Mouse (Mus musculus) kidney, adult 9 months (tissue): ENCODE measurements around the gene Atoh8.

Experiments
- DNase-seq: peaks from one replicate; pipeline ENCODE4 v3.0.0; 2022

Gene Atoh8

DNA sequence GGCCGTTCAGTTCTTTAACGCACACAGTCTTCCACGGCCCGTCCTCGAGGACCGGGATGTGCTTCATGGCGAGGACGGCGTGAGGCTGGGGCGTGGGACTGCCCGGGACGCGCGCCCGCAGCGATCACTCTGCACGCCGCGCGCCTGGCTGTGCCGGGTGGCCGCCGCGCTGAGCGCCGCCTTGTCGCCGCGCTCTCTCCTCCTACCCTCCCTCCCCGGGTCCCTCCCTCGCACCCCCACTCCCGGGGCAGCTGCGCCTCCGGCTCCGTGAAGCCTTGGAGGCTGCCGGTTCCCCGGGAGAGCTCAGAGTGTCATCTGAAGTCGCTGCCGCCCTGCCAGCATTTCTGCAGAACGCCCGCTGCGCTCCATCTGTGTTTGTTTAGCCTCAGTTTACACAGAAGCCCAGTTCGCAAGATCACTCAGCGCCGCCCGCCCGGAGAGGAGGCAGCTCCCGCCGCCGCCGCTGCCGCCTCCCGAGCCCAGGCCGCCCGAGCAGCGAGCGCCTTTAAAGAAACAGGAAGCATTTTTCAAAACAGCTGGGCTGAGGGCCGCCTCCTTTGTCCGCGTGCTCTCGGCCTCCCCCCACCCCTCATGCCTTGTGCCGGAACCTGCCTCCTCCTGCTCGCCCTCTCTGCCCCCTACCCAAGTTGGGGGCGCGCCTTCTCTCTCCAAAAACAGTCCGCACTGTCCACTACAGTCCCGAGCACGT lies at the start of gene Atoh8:
TSS of gene Atoh8 (minus strand) at position 480 of the 709 bp plus-strand sequence.
- DNase-seq = peak; percentile 43

DNA sequence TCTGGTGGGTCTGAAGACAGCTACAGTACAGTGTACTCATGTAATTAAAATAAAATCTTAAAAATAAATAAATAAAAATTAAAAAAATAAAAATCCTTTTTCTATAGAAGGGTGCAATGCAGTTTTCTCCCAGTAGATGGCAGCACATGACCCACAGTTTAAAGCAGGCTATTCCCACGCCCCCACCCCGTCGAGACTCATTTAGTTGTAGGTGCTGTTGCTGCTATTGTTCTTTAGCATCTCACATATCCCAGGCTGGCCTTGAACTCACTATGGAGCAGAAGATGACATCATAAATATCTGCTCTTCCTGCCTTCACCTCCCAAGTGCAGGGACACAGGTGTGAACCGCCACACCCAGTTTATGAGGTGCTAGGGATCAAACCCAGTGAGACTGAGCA lies 48.5 kb upstream of the Atoh8 start:
- peak; percentile 54 for DNase-seq

DNA sequence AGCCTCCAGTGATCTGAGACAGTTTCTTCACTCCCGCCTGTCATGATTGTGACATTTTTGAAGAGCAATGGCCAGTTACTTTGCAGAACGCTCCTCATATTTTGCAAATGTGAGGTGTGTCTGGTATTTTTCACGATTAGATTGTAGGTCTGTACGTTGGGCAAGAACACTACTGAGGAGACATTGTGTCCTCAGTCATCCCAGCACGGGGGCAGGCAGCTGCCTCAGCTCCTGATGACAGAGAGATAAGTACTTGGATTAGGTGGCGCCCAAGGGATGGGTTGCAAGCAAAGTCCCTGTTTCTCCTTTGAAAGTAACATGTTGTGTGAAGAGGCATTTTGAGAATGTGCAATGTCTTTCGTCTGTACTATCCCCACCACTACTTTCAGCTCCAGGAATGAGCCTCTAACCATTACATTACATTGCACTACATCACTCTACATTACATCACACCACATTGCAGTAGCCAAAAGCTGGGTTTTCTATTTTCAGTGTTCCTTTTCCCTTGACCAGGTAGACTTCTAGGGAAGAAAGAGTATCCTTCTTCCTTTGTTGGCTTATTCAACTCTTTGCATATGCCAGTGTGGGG lies 45.1 kb upstream of the Atoh8 start:
- no peak for DNase-seq

DNA sequence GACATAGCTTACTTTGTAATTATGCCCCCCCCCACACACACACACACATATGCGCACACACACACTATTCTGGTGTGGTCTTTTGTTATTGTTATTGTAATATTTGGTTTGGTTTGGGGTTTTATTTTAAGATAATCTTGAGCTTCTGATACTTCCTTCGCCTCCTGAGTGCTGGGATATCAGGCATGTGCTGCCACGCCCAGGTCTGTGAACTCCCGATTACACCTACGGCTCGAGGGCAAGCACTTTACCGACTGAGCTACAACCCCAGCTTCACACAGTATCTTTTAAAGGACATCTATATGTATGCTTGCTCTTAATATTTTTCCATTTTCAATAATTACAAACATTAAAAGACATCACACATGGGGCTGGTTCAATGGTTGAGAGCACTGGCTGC lies 44.1 kb upstream of the Atoh8 start:
- no peak for DNase-seq

DNA sequence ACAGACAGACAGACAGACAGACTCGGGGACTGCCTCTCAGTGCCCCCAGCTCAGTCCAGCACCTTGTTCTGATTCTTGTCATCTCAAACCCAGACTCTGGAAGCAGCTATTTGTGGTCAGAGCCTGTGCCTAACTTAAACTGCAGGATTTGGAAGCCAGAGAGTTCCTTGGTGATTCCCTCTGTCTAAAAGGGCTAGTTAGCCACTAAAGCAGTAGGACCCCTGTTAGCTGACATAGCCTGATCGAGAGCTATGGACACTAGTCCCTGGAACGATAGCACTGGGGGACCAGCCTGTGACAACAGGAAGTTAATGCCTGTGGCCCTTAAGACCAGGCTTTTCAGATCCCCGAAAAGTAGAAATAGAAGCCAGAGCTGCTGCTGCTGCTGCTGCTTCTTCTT lies 43.5 kb upstream of the Atoh8 start:
- no peak for DNase-seq

GRCm38 (mm10) chr6:72277508-72278166 lies 42.3 kb upstream of the Atoh8 start:
- DNase-seq = peak; percentile 57

DNA sequence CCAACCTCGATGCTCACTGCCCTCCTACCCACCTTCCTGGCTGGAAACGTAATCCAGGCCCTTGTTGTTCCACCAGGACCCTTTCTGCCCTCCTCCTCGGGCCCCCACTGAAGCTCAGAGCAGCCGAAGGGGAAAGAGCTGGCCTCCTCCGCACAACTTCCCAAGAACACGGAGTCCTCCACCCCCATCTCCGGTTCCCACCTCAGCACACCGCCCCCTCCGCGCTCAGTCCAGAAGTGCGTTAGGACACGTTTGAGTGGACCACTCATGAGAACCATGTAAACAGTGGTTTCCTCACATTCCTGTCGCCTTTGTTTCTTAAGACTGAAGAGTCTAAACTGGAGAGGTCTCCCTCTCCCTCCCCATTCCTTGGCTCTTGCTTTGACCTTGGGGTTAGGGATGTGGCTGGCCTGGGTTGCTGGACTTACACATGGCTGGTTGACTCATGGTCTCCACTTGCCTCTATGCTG lies 41.6 kb upstream of the Atoh8 start:
- no peak for DNase-seq

- DNase-seq = no peak
Observed at GRCm38 (mm10) chr6:72276141-72276540, 40.8 kb upstream of the Atoh8 start.

GRCm38 (mm10) chr6:72275527-72275926 lies 40.1 kb upstream of the Atoh8 start:
- DNase-seq = no peak

DNA sequence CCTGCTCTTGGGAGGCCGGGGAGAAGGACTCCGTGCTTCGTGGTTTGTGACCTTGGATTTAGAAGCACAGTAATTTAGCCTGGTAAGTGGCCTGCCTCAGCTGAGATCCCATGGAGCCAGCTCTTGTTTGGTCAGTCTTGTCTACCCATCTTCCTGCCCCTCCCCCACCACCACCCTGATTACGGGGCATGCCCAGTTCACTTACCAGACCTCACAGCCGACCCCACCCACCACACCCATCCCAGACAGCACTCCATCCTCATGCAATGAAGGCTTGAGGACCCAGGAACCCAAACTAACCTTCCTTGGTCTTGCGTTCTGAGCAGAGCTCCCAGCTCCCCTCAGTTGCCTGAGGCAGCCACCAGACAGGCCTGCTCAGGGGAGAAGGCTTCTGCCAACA lies 37.8 kb upstream of the Atoh8 start:
- DNase-seq = no peak

- no peak for DNase-seq
Observed at GRCm38 (mm10) chr6:72272161-72272696, 36.9 kb upstream of the Atoh8 start.

GRCm38 (mm10) chr6:72270952-72271519 lies 35.7 kb upstream of the Atoh8 start:
- no peak for DNase-seq

DNA sequence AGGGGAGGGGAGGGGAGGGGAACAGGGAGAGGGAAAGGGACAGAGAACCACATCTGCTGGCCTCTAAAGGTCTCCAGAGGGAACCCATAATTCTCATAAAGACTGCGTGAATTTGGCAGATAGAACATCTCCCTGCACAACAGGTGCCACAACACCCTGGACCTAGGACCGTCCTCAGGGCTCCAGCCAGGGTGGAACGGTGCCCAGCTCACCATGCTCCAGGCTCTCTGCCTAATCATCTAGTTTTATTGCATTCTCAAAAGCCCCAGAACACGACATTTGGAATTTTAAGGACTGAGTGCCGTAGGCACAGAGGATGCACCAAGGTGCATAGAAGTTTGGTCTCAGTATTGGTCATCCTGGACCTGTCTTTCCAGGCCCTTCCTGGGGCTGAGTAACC lies 34.9 kb upstream of the Atoh8 start:
- no peak for DNase-seq

DNA sequence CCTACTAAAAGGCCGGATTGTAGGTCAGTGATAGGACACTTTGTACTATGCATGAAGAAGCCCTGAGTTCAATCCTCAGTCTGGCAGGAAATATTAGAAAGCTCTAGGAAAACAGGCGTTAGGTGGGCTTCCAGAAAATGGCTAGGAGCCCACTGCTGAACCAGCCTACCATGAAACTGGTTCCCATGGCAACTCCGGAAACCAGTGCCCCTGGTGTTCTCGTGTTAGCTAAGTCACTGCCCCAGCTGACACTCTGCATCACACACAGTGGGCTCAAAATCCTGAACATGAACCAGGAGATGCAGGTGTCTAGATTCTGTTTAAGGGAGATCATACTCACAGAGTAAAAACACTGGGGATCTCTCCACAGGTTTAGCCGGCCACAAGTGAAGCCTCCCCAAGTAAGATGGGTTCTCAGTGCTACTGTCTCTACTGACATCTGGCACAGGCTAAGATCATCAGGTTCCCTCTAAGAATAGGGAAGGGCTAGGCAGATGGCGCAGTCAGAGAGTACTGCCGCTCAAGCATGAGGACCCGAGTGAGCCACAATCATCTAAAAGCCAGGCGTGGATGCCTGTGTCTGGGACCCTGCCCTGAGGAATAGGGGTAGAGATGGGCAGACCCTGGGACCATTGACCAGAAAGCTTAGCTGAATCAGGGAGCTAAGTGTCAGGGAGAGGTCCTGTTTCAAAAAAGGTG lies 32.9 kb upstream of the Atoh8 start:
- DNase-seq = no peak

DNA sequence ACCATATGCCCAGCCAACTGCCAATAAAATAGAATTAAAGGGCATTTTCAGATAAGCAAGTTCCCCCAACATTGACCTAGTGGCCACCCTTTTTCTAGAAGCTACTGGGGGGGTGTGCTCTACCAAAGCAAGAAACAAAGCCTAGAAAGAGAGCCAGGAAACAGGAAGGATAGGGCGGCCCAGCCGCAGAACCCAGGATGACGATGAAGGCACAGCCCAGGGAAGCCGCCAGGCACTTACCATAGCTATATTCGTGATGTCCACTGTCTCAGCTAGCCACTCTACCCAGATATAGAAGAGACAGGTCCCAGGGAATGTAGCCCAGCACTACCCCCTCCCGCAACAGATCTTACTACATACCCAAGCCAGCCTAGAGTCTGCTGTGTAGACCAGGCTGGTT lies 30.3 kb upstream of the Atoh8 start:
- DNase-seq = peak; percentile 32

DNA sequence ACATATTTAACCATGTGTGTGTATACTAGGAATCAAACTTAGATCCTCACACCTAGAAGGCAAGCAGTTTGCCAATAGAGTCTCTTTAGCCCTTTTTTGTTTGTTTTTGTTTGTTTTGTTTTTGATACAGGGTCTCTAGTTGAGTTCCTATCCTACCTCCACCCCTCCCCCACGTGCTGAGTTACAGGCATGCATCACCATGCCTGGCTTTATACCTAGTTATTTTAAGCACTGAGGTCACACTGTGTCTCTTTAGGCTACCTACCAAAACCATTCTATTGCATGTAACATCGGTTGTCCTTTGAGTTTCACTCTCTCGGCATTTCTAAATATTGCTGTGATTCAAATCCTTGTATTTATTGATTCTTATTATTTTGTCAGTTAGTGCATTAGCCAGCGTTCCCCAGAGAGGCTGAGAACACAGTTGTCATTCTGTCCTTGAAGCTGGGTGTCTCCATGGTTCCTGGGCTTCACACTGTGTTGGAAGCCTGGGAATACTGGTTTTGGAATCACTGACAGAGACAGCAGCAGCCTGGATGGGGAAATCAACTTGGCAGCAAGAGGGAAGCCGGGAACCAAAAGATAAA lies 28.4 kb upstream of the Atoh8 start:
- no peak for DNase-seq

- no peak for DNase-seq
Observed at GRCm38 (mm10) chr6:72261683-72262320, 26.4 kb upstream of the Atoh8 start.

GRCm38 (mm10) chr6:72260981-72261682 lies 25.8 kb upstream of the Atoh8 start:
- DNase-seq = peak; percentile 88

DNA sequence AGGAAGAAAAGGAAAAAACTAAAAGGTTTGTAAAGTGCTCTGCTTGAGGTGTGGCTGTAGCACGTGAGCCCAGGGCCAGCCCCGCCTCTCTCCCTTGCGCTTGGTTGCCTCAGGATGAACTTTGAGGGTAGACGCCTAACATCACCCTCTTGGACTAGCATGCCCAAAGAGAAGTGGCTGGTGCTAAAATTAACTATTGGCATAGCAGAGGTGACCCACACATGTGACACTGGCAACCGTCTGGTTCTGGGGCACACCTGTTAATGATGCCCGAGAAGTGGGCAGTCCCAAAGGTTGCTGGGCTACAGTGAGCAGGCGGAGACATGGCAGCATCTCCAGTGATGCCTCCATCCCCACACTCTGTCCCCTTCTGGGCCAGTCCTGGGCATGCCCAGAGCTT lies 24.1 kb upstream of the Atoh8 start:
- peak; percentile 63 for DNase-seq

DNA sequence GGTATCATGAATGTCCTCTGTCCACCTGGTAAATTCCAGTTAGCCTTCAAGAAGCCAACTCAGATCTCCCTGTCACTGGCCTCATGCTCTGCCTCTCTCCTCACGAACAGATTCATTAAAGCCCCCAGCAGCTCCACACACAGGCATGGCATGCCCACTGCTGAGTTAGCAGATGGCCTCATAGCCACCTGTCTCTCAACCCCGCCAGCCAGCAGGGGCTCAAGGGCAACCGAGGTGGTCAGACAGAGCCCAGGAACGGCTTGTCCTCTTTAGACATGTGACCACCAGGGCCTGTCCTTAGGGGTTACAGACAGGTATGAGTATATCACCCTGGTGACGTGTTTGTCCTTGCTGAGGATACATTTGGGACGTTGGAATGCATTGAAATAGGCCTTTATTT lies 19.9 kb upstream of the Atoh8 start:
- DNase-seq = no peak

DNA sequence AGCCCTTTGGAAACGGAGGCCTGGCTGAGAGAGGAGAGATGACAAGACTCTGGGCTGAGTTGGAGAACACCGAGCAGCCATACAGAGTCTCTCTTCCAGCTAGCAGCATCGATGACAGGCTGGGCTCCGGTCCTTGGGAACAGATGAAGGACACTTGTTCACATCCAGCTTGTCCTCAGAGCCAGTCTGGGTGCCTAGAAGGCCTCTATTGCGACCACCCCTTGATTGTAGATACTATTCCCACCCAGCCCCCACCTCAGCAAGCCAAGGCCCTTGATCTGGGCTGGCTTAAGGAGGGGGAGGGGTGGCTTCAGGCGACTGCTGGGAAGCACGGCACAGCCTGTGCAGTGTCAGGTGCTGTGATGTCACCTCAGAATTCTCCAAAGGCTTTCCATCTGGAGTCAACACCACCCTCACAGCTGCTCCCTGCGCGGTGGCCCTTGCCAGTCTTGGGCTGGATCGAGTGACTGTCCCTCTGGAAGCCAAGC lies 19.3 kb upstream of the Atoh8 start:
- no peak for DNase-seq
